Mouse (Mus musculus) heart, postnatal 36 days (tissue): ENCODE measurements around the gene P2rx3. TPM values are rescaled to one million over a fixed set of nuclear protein-coding genes. Genes with fewer than 3 reads are reported as not detected.

Source experiments
- total RNA-seq, 2 experiments: library from RNA; stranded (reverse); gene quantifications; 2 replicates each; pipeline ENCODE4 v1.2.3; 2021

The P2rx3 gene
- total RNA-seq, 2 experiments from 2014 or later = 0.31 to 0.60 TPM

Other genes with a start within 250 kb of the P2rx3 start
- 10 to 100 TPM; 36.0 to 38.6 TPM for gene Ube2l6, start 238.6 kb downstream of the P2rx3 start, total RNA-seq
- gene Smtnl1, start 214.8 kb downstream of the P2rx3 start, total RNA-seq = not detected
- 100 to 1,000 TPM; 105 to 106 TPM for gene Timm10, start 210.5 kb downstream of the P2rx3 start, total RNA-seq
- gene Slc43a1, start 198.6 kb downstream of the P2rx3 start, total RNA-seq = 1 to 10 TPM; 2.1 to 2.5 TPM
- 1 to 10 TPM; 2.6 to 3.2 TPM for gene Rtn4rl2, start 150.8 kb downstream of the P2rx3 start, total RNA-seq
- 100 to 1,000 TPM in 1 of 2 experiments, 10 to 100 TPM in 1; 58.7 to 102 TPM for gene Slc43a3, start 100.9 kb downstream of the P2rx3 start, total RNA-seq
- gene Prg2, start 57.0 kb downstream of the P2rx3 start, total RNA-seq = not detected
- gene Prg3, start 49.2 kb downstream of the P2rx3 start, total RNA-seq = not detected
- gene Ssrp1, start 228 bp downstream of the P2rx3 start, total RNA-seq = 10 to 100 TPM; 40.6 to 41.6 TPM
- 10 to 100 TPM; 61.9 to 65.9 TPM for gene Tnks1bp1, start 10.6 kb upstream of the P2rx3 start, total RNA-seq
- gene Aplnr, start 98.8 kb upstream of the P2rx3 start, total RNA-seq = 10 to 100 TPM; 34.0 to 60.3 TPM
- gene Lrrc55, start 159.7 kb upstream of the P2rx3 start, total RNA-seq = 1 to 10 TPM; 1.8 to 2.0 TPM